Mouse (Mus musculus): ENCODE data around the gene Eml3.

DNA sequence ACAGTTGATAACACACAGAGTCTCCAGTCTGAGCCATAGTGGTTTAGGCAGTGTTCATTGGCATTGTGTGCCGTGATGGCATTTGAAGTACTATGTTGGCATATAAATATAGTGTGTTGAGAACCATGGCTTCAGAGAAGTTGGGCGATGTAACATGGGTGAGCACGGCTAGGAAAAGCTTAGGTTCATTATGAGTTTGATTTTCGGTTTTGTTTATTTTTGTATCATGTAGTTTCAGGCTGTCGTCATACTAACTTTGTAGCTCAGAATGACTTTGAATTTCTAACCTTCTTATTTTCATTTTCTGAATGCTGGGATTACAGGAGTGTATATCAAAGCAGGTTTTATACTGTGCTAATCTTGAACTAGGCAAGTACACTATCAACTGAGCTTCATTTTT lies 25.9 kb upstream of the Eml3 start:
- TF ChIP-seq CTCF (IDR thresholded peaks at IDR 0.05; ENCODE audit: borderline replicate concordance, insufficient read depth, low read length): no peak
- no peak for TF ChIP-seq POLR2A (IDR thresholded peaks at IDR 0.05; ENCODE audit: low read depth, low read length)

Data from embryonic fibroblast, embryonic 13.5 days (primary cell).